ENCODE assay signal across 11 mouse cellular contexts in genomic region chr16:21382152-21382911, GRCm38 (mm10). TPM values are rescaled to one million over a fixed set of nuclear protein-coding genes. Genes with fewer than 3 reads are reported as not detected.
DNase-seq lines count a peak whose midpoint lies in the region; ATAC-seq lines count a peak whose summit lies in the region.
"Had no signal": no experiment of that assay in that cellular context is flagged by ENCODE, and none has a peak within 500 bp of the region (broad histone marks: within the 10 kb centered on the region; RNA-seq: fewer than 3 reads in every experiment).

No protein-coding gene starts in this region.

- H3K27ac ChIP-seq in limb, embryonic 15.5 days, result 0 out of 2 replicates have a peak overlapping the region, but pooled peaks have one; percentile 17
- H3K27ac ChIP-seq: hindbrain, embryonic 12.5 days had no signal

- peak; percentile 25 for DNase-seq in adrenal gland, adult 2 months
- no peak for DNase-seq in adrenal gland, adult 8-10 months
- DNase-seq in urinary bladder, postnatal 36 days (ENCODE audit: low spot score in 2 of 2), result peak; percentile 45 to 48
- no peak for DNase-seq in urinary bladder, postnatal 10 days (ENCODE audit: low spot score)
- peak; percentile 48 for DNase-seq in yolk sac, embryonic 10.5 days (ENCODE audit: low spot score)
- DNase-seq in cerebellum, adult 9-11 months, result no peak
- no peak for DNase-seq in thymus, postnatal 36 days
- DNase-seq: gastrocnemius, postnatal 10 days had no signal

- no peak overlapping the region for H3K9ac ChIP-seq in limb, embryonic 15.5 days
- H3K9ac ChIP-seq: embryonic facial prominence, embryonic 15.5 days; hindbrain, embryonic 12.5 days had no signal

- ATAC-seq in limb, embryonic 15.5 days (ENCODE audit: insufficient number of reproducible peaks, low FRiP score, low TSS enrichment, low read depth), result no peak

- H3K4me3 ChIP-seq in limb, embryonic 15.5 days, result no peak overlapping the region
- H3K4me3 ChIP-seq: embryonic facial prominence, embryonic 15.5 days; hindbrain, embryonic 12.5 days had no signal

- H3K4me1 ChIP-seq in limb, embryonic 15.5 days, result peaks cover 19% of the 10 kb centered on the region

- no peaks in the 10 kb centered on the region for H3K27me3 ChIP-seq in limb, embryonic 15.5 days
- H3K27me3 ChIP-seq: embryonic facial prominence, embryonic 15.5 days had no signal

- H3K9me3 ChIP-seq in limb, embryonic 15.5 days, result no peaks in the 10 kb centered on the region
- H3K9me3 ChIP-seq: embryonic facial prominence, embryonic 15.5 days; hindbrain, embryonic 12.5 days had no signal

- WGBS in limb, embryonic 15.5 days, result 43% methylated on average over 11 of the region's 11 CpGs

- no peaks in the 10 kb centered on the region for H3K36me3 ChIP-seq in limb, embryonic 15.5 days
- H3K36me3 ChIP-seq: embryonic facial prominence, embryonic 15.5 days; hindbrain, embryonic 12.5 days had no signal

- H3K4me2 ChIP-seq in limb, embryonic 15.5 days, result no peak overlapping the region
- H3K4me2 ChIP-seq: embryonic facial prominence, embryonic 15.5 days; hindbrain, embryonic 12.5 days had no signal

RNA-seq across cellular contexts. Expression of gene Vps8, which starts 40.6 kb away (rescaled TPM):
- total RNA-seq in adrenal gland, adult 2 months (2021), result 10 to 100 TPM; 23.6 to 27.1 TPM
- 23.1 and 24.4 TPM in 2 replicates for polyA plus RNA-seq in adrenal gland, adult 2 months (2012; rRNA removed)
- 10 to 100 TPM; 19.5 to 29.1 (median 23.9) TPM for total RNA-seq in adrenal gland, adult 8-10 months (2022)
- 14.5 and 16.5 TPM in 2 replicates for polyA plus RNA-seq in limb, embryonic 15.5 days (2015; fragmentation: Nextera tagmentation; extraction: Ambion mirVana)

Comparison
In these comparisons a context has a peak if more than half of its experiments do, and no peak if none do; other contexts are left out.
1. DNase-seq: peak in adrenal gland, adult 2 months (single experiment), urinary bladder, postnatal 36 days (2 of 2) and yolk sac, embryonic 10.5 days (single experiment); none in adrenal gland, adult 8-10 months (single experiment), urinary bladder, postnatal 10 days (single experiment), cerebellum, adult 9-11 months (single experiment) and thymus, postnatal 36 days (0 of 2).